Mouse (Mus musculus): ENCODE measurements around the gene Sh2d1b1.
"Not testable (repeated sequence)": the region's sequence is repeated elsewhere in the genome, so short reads cannot be mapped to it uniquely, and the experiment has no call there.

Gene Sh2d1b1

GRCm38 (mm10) chr1:170277016-170277415 is at the start of gene Sh2d1b1:
Gene Sh2d1b1 (plus strand): TSS chr1:170277320.
- DNase-seq (ENCODE audit: low read depth, low spot score): no peak

GRCm38 (mm10) chr1:170232688-170233087 is 44.4 kb upstream of the Sh2d1b1 start, which contains the start of gene Sh2d1b2:
Gene Sh2d1b2 (plus strand): TSS chr1:170232749.
- not testable (repeated sequence) for DNase-seq (ENCODE audit: low read depth, low spot score)

DNA sequence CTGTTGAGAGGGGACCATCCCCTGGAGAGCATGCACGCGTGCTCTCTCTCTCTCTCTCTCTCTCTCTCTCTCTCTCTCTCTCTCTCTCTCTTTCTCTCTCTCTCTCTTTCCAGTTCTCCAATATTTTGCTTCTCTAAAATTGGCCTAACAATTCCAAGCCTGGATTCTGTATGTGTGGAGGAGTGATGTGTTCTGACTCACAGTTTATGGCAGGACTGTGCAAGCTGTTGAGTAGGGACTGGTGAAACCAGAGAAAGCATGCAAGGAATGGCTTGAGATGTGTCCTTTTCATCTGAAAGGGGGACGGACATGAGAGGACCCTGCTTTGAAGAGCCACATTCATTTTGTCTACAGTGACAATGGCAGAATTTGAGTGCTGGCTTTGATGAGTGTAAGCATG is 32.1 kb upstream of the Sh2d1b1 start:
- peak; percentile 50 for DNase-seq (ENCODE audit: low read depth, low spot score)

DNA sequence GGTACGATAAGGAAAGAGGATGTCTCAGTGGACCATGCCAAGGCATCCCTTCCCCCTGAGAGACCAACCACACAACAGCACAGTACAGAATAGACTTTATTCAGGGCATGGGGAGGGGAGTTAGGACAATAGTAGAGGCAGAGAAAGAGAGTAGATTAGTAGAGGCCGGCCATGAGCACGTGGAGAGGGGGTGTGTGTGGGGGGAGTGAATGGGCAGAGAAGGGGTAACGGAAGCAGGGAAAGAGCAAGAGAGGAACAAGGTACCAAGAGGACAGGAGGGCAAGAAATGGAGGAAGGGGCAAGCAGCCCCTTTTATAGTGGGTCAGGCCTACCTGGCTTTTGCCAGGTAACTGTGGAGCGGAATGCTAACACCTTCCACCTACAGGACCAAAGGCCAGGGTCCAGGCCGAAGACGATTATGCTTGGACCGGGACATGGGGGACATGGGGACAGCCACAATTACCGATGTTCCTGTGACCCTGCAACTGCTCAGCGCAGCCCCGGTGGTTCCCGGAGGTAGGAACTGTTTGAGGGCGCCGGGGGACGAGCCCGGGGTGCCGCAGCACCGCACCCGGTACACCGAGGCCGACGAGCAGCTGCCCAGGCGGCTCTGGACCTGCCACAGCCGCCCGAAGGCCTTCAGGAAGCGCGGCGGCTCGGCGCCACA is 22.1 kb upstream of the Sh2d1b1 start:
- no peak for DNase-seq (ENCODE audit: low read depth, low spot score)

- peak; percentile 97 for DNase-seq (ENCODE audit: low read depth, low spot score)
These were observed 21.6 kb upstream of the Sh2d1b1 start for GRCm38 (mm10) chr1:170255560-170255910.

DNA sequence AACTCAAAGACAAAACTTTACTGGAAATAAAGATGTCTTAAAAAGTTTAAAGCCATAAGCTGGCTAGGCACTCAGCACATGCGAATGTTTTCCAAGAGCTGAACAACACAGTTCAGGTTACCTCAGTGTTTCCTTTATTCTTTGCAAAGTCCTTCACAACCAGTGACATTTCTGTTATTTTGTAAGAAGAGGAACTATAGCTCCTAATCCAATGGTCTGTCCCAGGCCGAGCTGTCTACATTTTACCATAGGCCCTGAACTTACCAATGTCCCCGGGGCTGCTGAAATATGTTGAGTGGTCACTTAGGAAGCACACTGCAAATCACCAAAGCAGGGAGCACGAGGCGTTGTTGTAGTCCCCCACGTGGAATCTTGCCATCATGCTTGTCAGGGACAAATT is 6.8 kb upstream of the Sh2d1b1 start:
- no peak for DNase-seq (ENCODE audit: low read depth, low spot score)

- DNase-seq (ENCODE audit: low read depth, low spot score): no peak
These were observed 6.4 kb upstream of the Sh2d1b1 start for GRCm38 (mm10) chr1:170270696-170271095.

- DNase-seq (ENCODE audit: low read depth, low spot score): no peak
These were observed 3.9 kb upstream of the Sh2d1b1 start for GRCm38 (mm10) chr1:170273252-170273651.

DNA sequence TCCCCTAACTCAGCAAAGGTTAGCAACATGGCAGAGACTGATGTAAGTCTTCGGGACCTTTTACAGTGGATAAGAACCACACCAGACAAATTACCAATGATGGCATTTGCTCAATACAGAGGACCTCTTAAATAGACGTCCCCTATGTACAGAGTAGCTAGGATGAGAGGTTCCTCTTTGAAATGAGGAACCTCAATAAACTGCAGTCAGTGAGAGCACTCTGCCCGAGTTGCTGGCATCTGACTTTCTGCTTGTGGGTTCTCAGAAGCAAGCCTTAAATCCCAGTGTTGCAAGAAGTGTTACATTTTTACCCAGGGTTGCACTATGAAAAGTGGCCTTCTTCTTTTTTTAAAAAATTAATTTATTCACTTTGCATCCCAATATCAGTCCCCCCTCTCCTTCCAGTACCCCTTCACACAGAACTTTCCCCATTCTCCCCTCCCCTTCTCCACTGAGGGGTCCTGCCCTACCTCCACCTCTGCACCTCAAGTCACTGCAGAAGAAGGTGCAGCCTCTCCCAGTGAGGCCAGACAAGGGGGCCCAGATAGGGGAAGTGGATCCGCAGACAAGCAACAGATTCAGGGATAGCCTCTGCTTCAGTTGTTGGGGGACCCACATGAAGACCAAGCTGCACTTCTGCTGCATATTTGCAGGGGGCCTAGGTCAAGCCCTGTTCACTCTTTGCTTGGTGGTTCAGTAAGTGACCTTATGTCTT is 5.5 kb downstream of the Sh2d1b1 start:
- no peak for DNase-seq (ENCODE audit: low read depth, low spot score)

- DNase-seq (ENCODE audit: low read depth, low spot score): peak; percentile 88
These were observed 15.3 kb downstream of the Sh2d1b1 start for GRCm38 (mm10) chr1:170292239-170292951.

- DNase-seq (ENCODE audit: low read depth, low spot score): no peak
These were observed 16.1 kb downstream of the Sh2d1b1 start for GRCm38 (mm10) chr1:170293257-170293656.

- peak; percentile 42 for DNase-seq (ENCODE audit: low read depth, low spot score)
These were observed 17.9 kb downstream of the Sh2d1b1 start for GRCm38 (mm10) chr1:170294786-170295570.

- no peak for DNase-seq (ENCODE audit: low read depth, low spot score)
These were observed 22.4 kb downstream of the Sh2d1b1 start for GRCm38 (mm10) chr1:170299496-170299895.

- no peak for DNase-seq (ENCODE audit: low read depth, low spot score)
These were observed 24.6 kb downstream of the Sh2d1b1 start for GRCm38 (mm10) chr1:170301686-170302085.

DNA sequence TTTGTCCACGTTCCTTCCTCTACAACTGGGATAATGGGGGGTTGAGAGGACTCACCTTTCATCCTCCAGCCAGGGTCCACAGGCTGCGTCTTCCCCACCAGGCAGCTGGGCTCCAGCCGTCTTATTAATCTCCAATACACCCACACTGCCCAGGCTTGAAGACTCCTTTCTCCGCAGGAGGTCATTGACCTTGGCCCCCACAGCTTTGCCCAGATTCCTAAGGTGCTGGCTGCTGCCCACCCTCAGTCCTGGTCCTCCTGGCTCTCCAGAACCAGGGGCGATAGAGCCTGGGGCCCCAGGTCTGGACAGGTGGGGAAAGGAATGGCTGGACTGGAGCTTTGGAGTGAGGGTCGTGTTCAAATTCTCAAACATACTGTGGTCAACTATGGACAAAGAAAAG is 25.3 kb downstream of the Sh2d1b1 start:
- no peak for DNase-seq (ENCODE audit: low read depth, low spot score)

DNA sequence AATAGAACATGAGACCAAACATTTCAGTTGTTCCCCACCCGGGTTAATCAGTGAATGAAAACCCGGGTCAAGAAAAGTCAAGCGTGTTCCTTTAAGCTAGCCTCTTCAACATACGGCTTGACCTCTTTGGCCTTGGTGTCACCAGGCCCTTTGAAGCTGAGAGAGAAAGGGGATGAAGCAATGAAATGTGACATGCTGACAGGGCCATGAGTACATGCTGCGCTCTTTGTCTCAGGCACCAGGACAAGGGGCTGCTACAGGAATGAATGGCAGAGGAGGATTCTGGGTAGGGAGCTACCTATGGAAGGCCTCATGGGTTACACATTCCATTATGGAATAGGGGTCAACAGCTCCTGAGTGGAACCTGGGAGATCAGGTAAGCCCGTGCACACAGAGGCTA is 26.0 kb downstream of the Sh2d1b1 start:
- no peak for DNase-seq (ENCODE audit: low read depth, low spot score)

DNA sequence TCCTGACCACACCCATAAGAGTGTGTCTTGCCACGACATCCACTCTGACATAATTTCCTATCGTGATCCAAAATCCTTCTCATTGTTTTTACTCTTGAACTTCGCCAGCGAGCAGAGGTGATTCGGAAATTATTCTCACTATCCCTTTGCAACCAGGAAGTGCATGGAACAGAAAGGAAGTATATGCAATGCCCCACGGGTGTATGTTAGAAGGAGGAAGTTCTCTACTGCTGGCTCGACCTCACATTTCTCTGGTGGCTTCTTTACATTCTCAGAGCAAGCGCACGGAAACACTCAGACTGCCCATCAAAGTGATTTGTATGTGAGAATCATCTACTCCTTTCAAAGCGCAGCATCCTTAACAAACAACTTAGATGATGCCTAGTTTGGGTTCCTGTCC is 27.9 kb downstream of the Sh2d1b1 start:
- DNase-seq (ENCODE audit: low read depth, low spot score): no peak

DNA sequence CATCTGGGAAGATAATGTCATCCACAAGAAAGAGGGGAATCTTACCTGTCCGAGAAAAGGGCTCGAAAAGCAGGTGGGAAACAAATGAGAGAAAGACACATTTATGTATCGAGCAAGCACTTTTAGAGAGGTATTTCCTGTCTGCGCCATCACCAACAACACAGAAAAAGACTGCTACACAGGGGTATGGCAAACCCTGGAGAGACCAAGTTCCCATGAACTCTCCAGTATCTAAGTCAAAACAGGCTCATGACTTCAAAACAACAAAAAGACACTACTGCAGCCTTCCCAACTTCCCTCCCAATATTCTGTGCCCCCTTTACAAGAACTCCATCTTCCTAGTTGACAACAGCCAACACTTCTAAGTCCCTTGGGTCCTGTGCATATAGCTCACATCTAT is 29.1 kb downstream of the Sh2d1b1 start, which contains the start of gene Gm7694:
Gene Gm7694, minus strand, starts transcription at position 101 of the 400 bp plus-strand sequence.
- no peak for DNase-seq (ENCODE audit: low read depth, low spot score)

DNA sequence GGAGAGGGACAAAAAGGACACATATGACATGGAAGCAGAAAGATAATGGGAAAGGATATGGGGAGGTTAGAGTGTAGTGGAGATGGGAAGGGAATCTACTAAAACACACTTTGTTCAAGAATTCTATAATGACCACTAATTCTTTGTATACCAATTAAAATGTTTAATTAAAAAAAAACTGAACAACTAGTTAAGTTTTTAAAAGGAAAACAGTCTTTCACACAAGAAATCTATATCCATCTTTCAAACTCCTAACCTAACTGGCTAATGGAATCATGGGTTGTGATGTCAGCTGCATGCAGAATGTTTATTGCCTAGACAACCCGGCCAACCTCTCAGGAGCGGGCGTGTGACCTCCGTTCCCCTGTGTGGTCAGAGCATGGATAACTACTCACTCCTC is 31.4 kb downstream of the Sh2d1b1 start, which contains the start of gene Spata46:
Gene Spata46, plus strand, starts transcription at position 301 of the 400 bp plus-strand sequence.
- DNase-seq (ENCODE audit: low read depth, low spot score): no peak

- no peak for DNase-seq (ENCODE audit: low read depth, low spot score)
These were observed 34.3 kb downstream of the Sh2d1b1 start for GRCm38 (mm10) chr1:170311431-170311830.

- DNase-seq (ENCODE audit: low read depth, low spot score): no peak
These were observed 44.9 kb downstream of the Sh2d1b1 start for GRCm38 (mm10) chr1:170322046-170322445.

DNA sequence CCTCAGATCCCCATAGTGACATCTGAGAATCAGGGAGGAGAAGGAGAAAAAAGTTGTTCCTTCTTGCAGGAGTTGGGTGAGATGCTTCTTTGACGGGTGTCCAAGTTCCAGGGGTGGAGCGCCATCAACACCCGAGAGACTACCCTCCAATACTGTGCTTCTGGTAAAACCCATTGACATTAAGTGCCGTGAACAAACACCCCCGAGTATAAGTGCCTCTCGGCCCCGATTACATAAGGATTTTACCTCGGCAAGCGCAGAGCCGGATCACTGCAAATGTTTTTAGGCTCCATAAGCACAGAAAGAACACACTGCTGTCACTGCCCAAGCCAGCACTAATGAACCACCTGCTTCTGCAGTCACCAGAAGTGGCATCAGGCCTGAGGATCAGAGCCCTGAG is 45.9 kb downstream of the Sh2d1b1 start:
- DNase-seq (ENCODE audit: low read depth, low spot score): peak; percentile 44
